Mouse (Mus musculus): ENCODE results near the gene Nxf3.

DNA sequence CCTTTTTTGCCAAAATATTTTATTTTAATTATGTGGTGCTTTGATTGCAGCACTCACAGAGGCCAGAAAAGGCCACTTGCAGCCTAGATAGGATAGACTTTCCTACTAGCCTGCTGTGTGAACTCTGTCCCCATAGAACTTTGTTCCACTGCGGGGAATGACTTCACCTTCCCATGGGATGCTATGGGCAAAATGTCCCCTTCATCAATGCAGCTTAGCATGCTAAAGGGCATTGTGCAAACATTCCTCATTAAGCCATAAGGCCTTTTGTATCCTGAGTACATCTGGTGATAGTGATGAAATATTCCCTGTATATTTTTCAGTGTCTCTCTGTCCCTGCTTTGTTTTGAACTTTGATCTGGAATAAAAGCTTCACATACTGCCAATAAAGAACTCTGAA is 41.3 kb downstream of the Nxf3 start:
- no peak for TF ChIP-seq POLR2A (IDR thresholded peaks at IDR 0.05; ENCODE audit: borderline replicate concordance, insufficient read depth, low read length)
- TF ChIP-seq CTCF (IDR thresholded peaks at IDR 0.05; ENCODE audit: borderline replicate concordance, insufficient read depth, low read depth, low read length): no peak
